Mouse (Mus musculus) liver, postnatal 0 days (tissue): Measurements from ENCODE around the gene Fam98b.

ENCODE experiments used
- CTCF ChIP-seq: sonication (generic); IDR thresholded peaks from 2 replicates; pipeline ENCODE4 v1.5.1; 2016; ENCODE audit warnings: antibody characterized with exemption, low read depth
- EP300 ChIP-seq: IDR thresholded peaks from 2 replicates; pipeline ENCODE4 v1.6.1; 2016; ENCODE audit warnings: antibody characterized with exemption, low read depth, mild to moderate bottlenecking

DNA sequence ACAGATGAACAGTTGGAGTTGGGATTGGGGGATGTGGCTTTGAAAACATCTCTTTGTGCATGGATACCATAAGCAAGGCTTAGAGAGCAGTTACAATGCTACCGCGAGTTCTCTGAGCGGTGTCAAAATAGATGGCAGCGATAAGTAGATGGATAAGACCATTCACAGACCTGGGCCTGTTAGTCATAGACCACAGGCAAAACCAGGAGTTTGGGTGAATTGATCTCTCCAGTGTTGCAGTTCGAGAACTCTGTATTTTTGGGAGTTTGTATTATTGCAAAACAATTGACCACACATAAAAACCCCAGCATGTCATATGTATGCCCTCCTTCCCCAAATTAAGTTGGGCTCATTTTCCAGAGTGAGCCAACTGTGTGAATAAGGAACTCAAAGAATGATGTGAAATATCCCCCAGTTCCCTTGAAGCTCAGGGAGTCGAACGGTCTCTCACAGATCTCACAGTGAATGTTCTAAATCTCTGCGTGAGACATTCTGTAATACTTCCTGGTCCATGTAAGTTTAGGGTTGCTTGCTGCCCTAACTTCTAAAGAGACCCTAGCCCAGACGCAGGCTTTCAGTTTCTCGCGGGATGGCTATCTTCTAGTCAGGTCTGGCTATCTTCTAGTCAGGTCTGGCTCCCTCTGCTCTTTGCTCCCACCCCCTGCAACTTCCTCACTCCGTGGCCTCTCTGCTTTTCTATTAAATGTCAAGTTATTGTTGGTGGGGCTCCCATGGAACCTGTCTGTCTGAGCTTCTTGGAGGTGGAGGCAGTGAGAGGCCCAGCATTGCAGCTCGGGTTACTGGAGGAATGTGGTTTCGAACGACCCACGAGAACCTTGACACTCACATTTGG, 50.3 kb downstream of the Fam98b start:
- TF ChIP-seq CTCF, result no peak
- no peak for TF ChIP-seq EP300
